Mouse (Mus musculus) lung, adult 2 months (tissue): ENCODE results near the gene Zfp941. TPM values are rescaled to one million over a fixed set of nuclear protein-coding genes. Genes with fewer than 3 reads are reported as not detected.
A peak's percentile ranks its signal among the peaks of the same experiment; 100 is the strongest.

Source experiments
- DNase-seq: peaks from one replicate; pipeline ENCODE4 v3.0.0; 2022
- H3K4me1 ChIP-seq: fragments of 200-500 bp; 2 replicates; pipeline ENCODE4 v1.6.1; 2011; ENCODE audit warnings: low read length; ENCODE audit not compliant: control insufficient read depth, insufficient read depth
- H3K4me3 ChIP-seq: fragments of 200-500 bp; replicated peaks from 2 replicates; pipeline ENCODE3; 2011; ENCODE audit warnings: low read depth, mild to moderate bottlenecking, control low read depth, low read length; ENCODE audit errors: extremely low read depth
- CTCF ChIP-seq: fragments of 200-500 bp; IDR thresholded peaks from 2 replicates; pipeline ENCODE4 v1.5.1; 2011; ENCODE audit warnings: mild to moderate bottlenecking, low read length, control low read depth; ENCODE audit not compliant: insufficient read depth
- POLR2A ChIP-seq: fragments of 200-500 bp; IDR thresholded peaks from 2 replicates; pipeline ENCODE4 v1.6.1; 2011; ENCODE audit warnings: low read depth, mild to moderate bottlenecking, control low read depth, low read length, borderline replicate concordance; ENCODE audit errors: extremely low read depth
- WGBS: fragments of 180-500 bp; shearing (Covaris S2); methylation state at CpG from one replicate; pipeline ENCODE4 v1.1.7; 2018; 5-methylcytosine and 5-hydroxymethylcytosine counted together
- polyA plus RNA-seq: library from polyadenylated mRNA; depleted of rRNA; stranded (reverse); fragments of >200 nt; gene quantifications from 2 replicates; pipeline ENCODE4 v1.2.3, GENCODE M21; 2012; rRNA removed

The Zfp941 gene
- 0.06 and 0.19 TPM in 2 replicates for polyA plus RNA-seq

- 3% methylated on average over 21 of the region's 21 CpGs for WGBS
- Histone ChIP-seq H3K4me3 (peak within 1 kb of the TSS; percentile 33), H3K4me1 (no peaks in the 10 kb centered on the region)
- DNase-seq = no peak
- TF ChIP-seq POLR2A = no peak
- TF ChIP-seq CTCF = no peak
Measured at GRCm38 (mm10) chr7:140821653-140822329, at the start of gene Zfp941. Zfp941 (minus strand) TSS chr7:140822178.

DNA sequence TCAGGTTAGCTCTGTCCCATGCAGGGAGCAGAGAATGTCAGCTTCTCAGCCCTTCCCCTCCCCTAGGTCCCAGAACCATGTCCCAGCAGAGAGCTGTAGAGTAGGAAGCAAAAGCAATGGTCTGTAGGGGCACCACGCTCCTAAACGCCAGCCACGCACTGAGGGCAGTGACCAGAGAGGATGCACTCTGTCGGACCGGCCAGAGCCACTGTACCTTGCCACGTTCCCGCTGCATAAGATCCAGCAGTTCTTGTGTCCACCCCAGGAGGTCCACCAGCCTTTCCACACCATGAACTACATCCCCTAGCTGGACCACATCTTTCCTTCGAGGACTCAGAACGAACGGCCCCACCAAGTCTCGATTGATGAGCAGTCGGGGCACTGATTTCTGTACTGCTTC lies 42.8 kb upstream of the Zfp941 start:
- DNase-seq = no peak
- H3K4me3 ChIP-seq = no peak overlapping the region
- TF ChIP-seq CTCF (no peak), POLR2A (0 out of 2 replicates have a peak, but pooled peaks have one; percentile 8)
- WGBS = 83% methylated on average over 12 of the region's 12 CpGs
- H3K4me1 ChIP-seq = no peaks in the 10 kb centered on the region

- TF ChIP-seq POLR2A = no peak
- TF ChIP-seq CTCF = no peak
- DNase-seq = no peak
- no peak overlapping the region for H3K4me3 ChIP-seq
- peaks cover 9% of the 10 kb centered on the region for H3K4me1 ChIP-seq
- WGBS = 81% methylated on average over 5 of the region's 5 CpGs
Measured at GRCm38 (mm10) chr7:140860728-140861127, 38.8 kb upstream of the Zfp941 start.

DNA sequence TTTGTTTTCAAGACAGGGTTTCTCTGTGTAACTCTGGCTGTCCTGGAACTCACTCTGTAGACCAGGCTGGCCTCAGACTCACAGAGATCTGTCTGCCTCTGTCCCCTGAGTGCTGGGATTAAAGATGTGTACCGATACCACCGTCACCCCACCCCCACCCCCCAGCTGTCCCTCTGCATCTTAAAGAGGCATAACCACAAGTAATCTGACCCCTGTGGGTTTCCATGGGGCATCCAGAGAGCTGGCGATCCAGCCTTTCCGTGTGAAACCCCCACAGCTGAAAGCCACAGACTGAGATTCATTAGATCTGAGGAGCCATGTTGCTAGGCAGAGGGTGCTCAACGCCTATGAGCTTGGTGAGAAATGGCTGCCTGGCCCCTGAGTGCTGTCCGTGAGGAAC lies 38.0 kb upstream of the Zfp941 start:
- Histone ChIP-seq H3K4me3 (no peak overlapping the region), H3K4me1 (peaks cover 13% of the 10 kb centered on the region)
- TF ChIP-seq POLR2A (no peak), CTCF (no peak)
- WGBS = 77% methylated on average over 6 of the region's 6 CpGs
- DNase-seq = no peak

- H3K4me1 ChIP-seq = peaks cover 14% of the 10 kb centered on the region
- 95% methylated on average over 8 of the region's 8 CpGs for WGBS
- no peak overlapping the region for H3K4me3 ChIP-seq
- no peak for DNase-seq
- TF ChIP-seq POLR2A (no peak), CTCF (no peak)
Measured at GRCm38 (mm10) chr7:140858746-140859145, 36.8 kb upstream of the Zfp941 start.

- DNase-seq = no peak
- H3K4me3 ChIP-seq = peak within 1 kb of the TSS; percentile 94
- TF ChIP-seq POLR2A (no peak), CTCF (no peak)
- 25% methylated on average over 40 of the region's 40 CpGs for WGBS
- peaks cover 14% of the 10 kb centered on the region for H3K4me1 ChIP-seq
Measured at GRCm38 (mm10) chr7:140857550-140858505, 35.9 kb upstream of the Zfp941 start, which contains the start of gene Bet1l. Bet1l (minus strand) TSS chr7:140857577.

- peak; percentile 89 for TF ChIP-seq POLR2A
- TF ChIP-seq CTCF = no peak
- DNase-seq = peak; percentile 92
- WGBS = under 1% methylated on average over 50 of the region's 50 CpGs
- peaks cover 14% of the 10 kb centered on the region for H3K4me1 ChIP-seq
- peak within 1 kb of the TSS; percentile 94 for H3K4me3 ChIP-seq
Measured at GRCm38 (mm10) chr7:140856785-140857549, 35.0 kb upstream of the Zfp941 start, which contains the start of gene Ric8a. Ric8a (plus strand) TSS chr7:140856957.

DNA sequence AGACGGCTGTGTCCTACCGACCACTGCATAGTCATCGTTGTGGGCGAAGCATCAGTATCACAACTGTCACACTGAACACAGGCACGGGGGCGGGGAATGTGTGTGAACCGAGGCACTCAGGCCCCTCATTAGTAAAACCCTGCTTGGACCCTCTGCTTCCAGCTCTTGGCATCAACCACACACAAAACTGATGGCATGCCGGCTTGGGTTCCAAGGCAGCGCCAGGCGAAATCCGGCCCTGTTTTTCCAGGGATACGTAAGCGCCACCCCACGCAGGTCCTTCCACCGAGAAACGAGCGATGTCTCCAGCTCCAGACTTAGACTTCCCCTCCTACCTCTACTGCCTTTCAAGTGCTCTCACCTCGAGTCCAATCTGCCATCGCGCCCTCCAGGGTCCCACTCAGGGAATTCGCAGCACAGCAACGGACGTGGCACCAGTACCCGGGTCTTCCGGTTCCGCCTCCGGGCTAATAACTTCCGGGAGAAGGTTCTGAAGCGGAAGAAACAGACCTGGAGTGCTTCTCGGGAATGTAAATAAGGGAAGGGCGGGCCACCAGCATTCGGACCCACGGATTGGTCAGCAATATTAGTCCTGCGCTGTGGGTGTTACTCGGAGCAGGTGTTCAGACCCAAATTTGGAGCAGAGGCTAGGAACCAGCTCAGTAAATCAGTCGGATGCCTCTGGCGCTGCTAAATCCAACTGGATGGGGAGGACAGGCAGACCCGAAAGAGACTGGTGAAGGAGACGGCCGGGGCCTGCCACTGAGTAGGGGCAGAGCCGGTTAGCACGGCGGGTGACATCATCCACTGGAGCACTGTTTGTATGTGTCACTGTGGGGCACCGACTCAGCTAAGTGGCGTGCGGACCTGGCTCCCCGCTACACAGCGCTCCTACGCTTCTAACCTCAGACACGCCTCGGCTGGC lies 34.1 kb upstream of the Zfp941 start, which contains the start of gene Gm45785:
Gm45785 (minus strand) TSS at position 472 of the 925 bp plus-strand sequence.
- TF ChIP-seq CTCF = no peak
- TF ChIP-seq POLR2A = peak; percentile 65; the same call in 1 of the 2 replicates
- under 1% methylated on average over 51 of the region's 51 CpGs for WGBS
- peak; percentile 86 for DNase-seq
- Histone ChIP-seq H3K4me1 (peaks cover 14% of the 10 kb centered on the region), H3K4me3 (peak within 1 kb of the TSS; percentile 94)

DNA sequence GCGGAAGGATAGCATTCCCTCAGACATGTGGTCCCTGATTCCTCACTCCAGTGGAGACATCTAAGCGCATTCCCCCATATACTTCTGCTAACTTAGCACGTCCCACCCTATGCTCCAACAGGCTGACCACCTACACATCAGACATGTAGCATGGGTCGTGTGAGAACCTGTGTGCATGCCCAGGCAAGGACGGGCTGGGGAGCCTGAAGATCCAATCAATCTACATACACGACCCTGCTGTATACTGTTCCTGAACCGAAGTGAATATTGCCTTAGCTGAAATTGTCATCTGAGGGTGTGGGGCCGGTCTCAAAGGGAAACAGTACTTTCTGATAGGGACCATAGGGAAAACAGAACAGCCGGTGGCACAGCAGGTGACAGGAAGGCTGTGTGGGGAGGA lies 33.2 kb upstream of the Zfp941 start:
- WGBS = 66% methylated on average over 9 of the region's 9 CpGs
- Histone ChIP-seq H3K4me3 (peak overlapping the region; percentile 94), H3K4me1 (peaks cover 14% of the 10 kb centered on the region)
- DNase-seq = no peak
- no peak for TF ChIP-seq POLR2A
- no peak for TF ChIP-seq CTCF
